Mouse (Mus musculus) heart, adult 2 months (tissue): Measurements from ENCODE around the gene Znrf3.

ENCODE experiments used
- CTCF ChIP-seq: fragments of 200-600 bp; IDR thresholded peaks from 2 replicates; pipeline ENCODE4 v1.8.1; 2022; ENCODE audit warnings: antibody characterized with exemption, mild to moderate bottlenecking, moderate library complexity
- POLR2A ChIP-seq: fragments of 200-500 bp; IDR thresholded peaks from 2 replicates; pipeline ENCODE4 v1.6.1; 2011; ENCODE audit warnings: mild to moderate bottlenecking, low read depth, low read length, control low read depth; ENCODE audit not compliant: insufficient read depth

DNA sequence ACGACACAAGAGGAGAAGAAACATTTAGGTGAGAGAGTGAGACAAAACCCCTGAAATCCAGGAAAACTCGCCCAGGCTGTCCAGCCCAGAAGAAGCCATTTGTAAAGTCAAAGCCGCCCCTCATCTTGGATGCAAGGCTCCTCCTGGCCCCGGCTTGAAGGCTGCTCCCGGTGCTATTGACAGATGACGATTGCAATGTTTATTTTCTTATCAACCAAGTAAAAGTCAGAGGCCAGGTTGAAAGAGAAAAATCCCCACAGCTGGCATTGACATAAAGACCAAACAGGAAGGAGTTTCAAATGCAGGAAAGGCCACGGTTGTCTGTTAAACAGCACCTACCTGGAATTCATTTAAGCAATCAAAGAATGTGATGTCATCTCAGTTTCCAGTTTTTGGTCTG lies 47.3 kb upstream of the Znrf3 start:
- TF ChIP-seq CTCF: no peak
- no peak for TF ChIP-seq POLR2A
